Mouse (Mus musculus) hindbrain, embryonic 13.5 days (tissue): Measurements from ENCODE around the gene Qrich2. TPM values are rescaled to one million over a fixed set of nuclear protein-coding genes. Genes with fewer than 3 reads are reported as not detected.
A peak's percentile ranks its signal among the peaks of the same experiment; 100 is the strongest.

Source experiments
- ATAC-seq: fragments of 200-750 bp; cut with Nextera tagmentation; 2 replicates; pipeline ENCODE4 v1.8.0; 2017; ENCODE audit warnings: moderate TSS enrichment; ENCODE audit not compliant: low FRiP score
- H3K27ac ChIP-seq: fragments of 300-500 bp; sonication (generic); 2 replicates; pipeline ENCODE4 v1.5.1; 2015; ENCODE audit warnings: inconsistent platforms, mild to moderate bottlenecking, moderate library complexity
- H3K27me3 ChIP-seq: fragments of 300-500 bp; sonication (generic); 2 replicates; pipeline ENCODE4 v1.6.1; 2015; ENCODE audit warnings: mild to moderate bottlenecking, inconsistent platforms
- H3K36me3 ChIP-seq: fragments of 300-500 bp; sonication (generic); 2 replicates; pipeline ENCODE4 v1.6.1; 2015; ENCODE audit warnings: mild to moderate bottlenecking, inconsistent platforms
- H3K4me1 ChIP-seq: fragments of 300-500 bp; sonication (generic); replicated peaks from 2 replicates; pipeline ENCODE4 v1.6.1; 2015; ENCODE audit warnings: inconsistent platforms
- H3K4me2 ChIP-seq: fragments of 300-500 bp; sonication (generic); 2 replicates; pipeline ENCODE4 v1.6.1; 2015; ENCODE audit warnings: inconsistent platforms, mild to moderate bottlenecking, moderate library complexity
- H3K4me3 ChIP-seq: fragments of 300-500 bp; sonication (generic); 2 replicates; pipeline ENCODE4 v1.5.1; 2015; ENCODE audit warnings: mild to moderate bottlenecking, inconsistent platforms
- H3K9ac ChIP-seq: fragments of 300-500 bp; sonication (generic); 2 replicates; pipeline ENCODE4 v1.6.1; 2015; ENCODE audit warnings: mild to moderate bottlenecking, inconsistent platforms
- H3K9me3 ChIP-seq: fragments of 300-500 bp; sonication (generic); 2 replicates; pipeline ENCODE4 v1.6.1; 2016; ENCODE audit warnings: inconsistent platforms
- WGBS: fragments of 180-500 bp; shearing (Covaris S2); methylation state at CpG from one replicate; pipeline ENCODE4 v1.1.7; 2015; 5-methylcytosine and 5-hydroxymethylcytosine counted together
- polyA plus RNA-seq: library from polyadenylated mRNA; unstranded; fragments of >200 nt; fragmentation: Nextera tagmentation; extraction: Ambion mirVana; gene quantifications from 2 replicates; pipeline ENCODE4 v1.2.1, GENCODE M21; 2015

Gene Qrich2
- polyA plus RNA-seq, 1 experiment from 2014 or later: 0.42 TPM

DNA sequence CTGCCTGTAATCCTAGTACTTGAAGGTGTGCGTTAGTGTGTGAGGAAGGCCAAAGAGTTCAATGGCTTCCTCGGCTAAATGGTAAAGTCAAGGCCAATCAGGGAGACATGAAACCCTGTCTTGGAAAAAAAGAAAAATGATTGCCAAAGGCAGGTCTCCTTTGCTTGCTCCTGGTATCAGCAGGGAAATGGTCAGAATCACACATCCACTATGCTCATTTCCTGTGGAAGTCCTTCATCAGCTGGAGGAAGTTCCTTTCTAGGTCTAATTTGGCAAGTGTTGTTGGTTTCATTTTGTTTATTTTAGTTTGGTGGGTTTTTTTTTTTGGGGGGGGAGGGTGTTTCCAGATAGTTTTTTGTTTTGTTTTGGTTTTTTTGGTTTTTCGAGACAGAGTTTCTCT is 57.0 kb downstream of the Qrich2 start:
- no peaks in the 10 kb centered on the region for H3K27me3 ChIP-seq
- H3K9ac ChIP-seq: no peak overlapping the region
- 92% methylated on average over 3 of the region's 3 CpGs for WGBS
- ATAC-seq: no peak
- H3K36me3 ChIP-seq: peaks cover 5% of the 10 kb centered on the region
- H3K9me3 ChIP-seq: no peaks in the 10 kb centered on the region
- H3K27ac ChIP-seq: no peak overlapping the region
- peaks cover 27% of the 10 kb centered on the region for H3K4me1 ChIP-seq
- no peak overlapping the region for H3K4me3 ChIP-seq
- no peak overlapping the region for H3K4me2 ChIP-seq

- WGBS: 96% methylated on average over 16 of the region's 16 CpGs
- ATAC-seq: no peak
- Histone ChIP-seq H3K9me3 (no peaks in the 10 kb centered on the region), H3K4me2 (no peak overlapping the region), H3K36me3 (peaks cover 17% of the 10 kb centered on the region), H3K27ac (no peak overlapping the region), H3K27me3 (no peaks in the 10 kb centered on the region), H3K4me3 (no peak overlapping the region), H3K4me1 (peaks cover 12% of the 10 kb centered on the region), H3K9ac (no peak overlapping the region)
Observed at GRCm38 (mm10) chr11:116406231-116406728, 59.8 kb downstream of the Qrich2 start.

GRCm38 (mm10) chr11:116405601-116406000 is 60.4 kb downstream of the Qrich2 start:
- H3K36me3 ChIP-seq: peaks cover 17% of the 10 kb centered on the region
- H3K4me1 ChIP-seq: peaks cover 8% of the 10 kb centered on the region
- no peaks in the 10 kb centered on the region for H3K27me3 ChIP-seq
- H3K9ac ChIP-seq: no peak overlapping the region
- no peak overlapping the region for H3K4me2 ChIP-seq
- H3K9me3 ChIP-seq: no peaks in the 10 kb centered on the region
- H3K27ac ChIP-seq: no peak overlapping the region
- 92% methylated on average over 4 of the region's 4 CpGs for WGBS
- H3K4me3 ChIP-seq: no peak overlapping the region
- ATAC-seq: no peak

GRCm38 (mm10) chr11:116400560-116400959 is 65.5 kb downstream of the Qrich2 start:
- no peak for ATAC-seq
- WGBS: 59% methylated on average over 4 of the region's 4 CpGs
- Histone ChIP-seq H3K27me3 (no peaks in the 10 kb centered on the region), H3K36me3 (peaks cover 21% of the 10 kb centered on the region), H3K9ac (no peak overlapping the region), H3K27ac (peak overlapping the region; percentile 61), H3K4me2 (no peak overlapping the region), H3K4me3 (no peak overlapping the region), H3K4me1 (peaks cover 16% of the 10 kb centered on the region), H3K9me3 (no peaks in the 10 kb centered on the region)

- Histone ChIP-seq H3K36me3 (peaks cover 19% of the 10 kb centered on the region), H3K9ac (no peak overlapping the region)
Observed at GRCm38 (mm10) chr11:116398348-116398677, 67.7 kb downstream of the Qrich2 start.

GRCm38 (mm10) chr11:116397517-116398347 is 68.3 kb downstream of the Qrich2 start:
- peaks cover 20% of the 10 kb centered on the region for H3K4me1 ChIP-seq
- no peak overlapping the region for H3K27ac ChIP-seq
- no peaks in the 10 kb centered on the region for H3K9me3 ChIP-seq
- H3K4me2 ChIP-seq: no peak overlapping the region
- no peaks in the 10 kb centered on the region for H3K27me3 ChIP-seq
- no peak overlapping the region for H3K4me3 ChIP-seq
- peaks cover 14% of the 10 kb centered on the region for H3K36me3 ChIP-seq
- ATAC-seq: no peak
- WGBS: 84% methylated on average over 8 of the region's 8 CpGs
- H3K9ac ChIP-seq: no peak overlapping the region

More at GRCm38 (mm10) chr11:116398348-116398677, 67.7 kb downstream of the Qrich2 start:
- Histone ChIP-seq H3K4me2 (no peak overlapping the region), H3K9me3 (no peaks in the 10 kb centered on the region), H3K27ac (no peak overlapping the region), H3K4me1 (peaks cover 20% of the 10 kb centered on the region), H3K4me3 (no peak overlapping the region), H3K27me3 (no peaks in the 10 kb centered on the region)
- ATAC-seq: no peak
- WGBS: 64% methylated on average over 11 of the region's 11 CpGs

- no peak for ATAC-seq
Observed at GRCm38 (mm10) chr11:116396934-116397330, 69.1 kb downstream of the Qrich2 start.

DNA sequence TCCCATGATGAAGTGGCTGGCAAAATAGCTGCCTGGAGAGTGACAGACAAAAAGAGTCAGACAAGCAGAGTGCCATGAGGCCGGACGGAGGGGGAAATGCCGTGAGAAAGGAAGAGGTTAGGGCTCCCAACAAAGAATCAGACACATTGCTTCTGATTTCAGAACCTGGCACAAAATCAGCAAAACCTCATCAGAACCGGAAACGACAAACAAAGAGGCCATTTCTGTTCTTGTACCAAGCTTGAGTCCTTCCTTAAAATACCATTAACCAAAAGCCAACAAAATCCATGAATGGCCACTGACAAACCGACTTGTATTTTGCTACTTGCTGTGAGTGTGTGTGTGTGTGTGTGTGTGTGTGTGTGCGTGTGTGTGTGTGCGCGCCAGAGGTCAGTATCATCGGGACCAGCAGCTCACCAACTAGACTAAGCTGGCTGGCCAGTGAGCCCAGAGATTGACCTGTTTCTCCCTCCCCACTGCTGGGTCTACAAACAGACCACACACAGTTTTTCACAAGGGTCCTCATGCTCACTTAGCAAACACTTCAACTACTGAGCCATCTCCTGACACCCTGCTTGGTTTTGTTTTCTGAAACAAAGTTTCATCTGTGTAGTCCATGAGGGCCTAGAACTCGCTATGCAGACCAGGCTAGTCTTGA is 69.6 kb downstream of the Qrich2 start:
- Histone ChIP-seq H3K4me3 (no peak overlapping the region), H3K36me3 (peaks cover 14% of the 10 kb centered on the region), H3K9me3 (no peaks in the 10 kb centered on the region), H3K4me2 (no peak overlapping the region), H3K27me3 (no peaks in the 10 kb centered on the region), H3K9ac (0 out of 2 replicates have a peak overlapping the region, but pooled peaks have one; percentile 13), H3K4me1 (peaks cover 17% of the 10 kb centered on the region), H3K27ac (no peak overlapping the region)
- WGBS: 91% methylated on average over 11 of the region's 11 CpGs
- no peak for ATAC-seq

More at GRCm38 (mm10) chr11:116396934-116397330, 69.1 kb downstream of the Qrich2 start:
- Histone ChIP-seq H3K27me3 (no peaks in the 10 kb centered on the region), H3K4me1 (peaks cover 20% of the 10 kb centered on the region), H3K4me2 (no peak overlapping the region), H3K36me3 (peaks cover 14% of the 10 kb centered on the region), H3K4me3 (no peak overlapping the region), H3K9ac (no peak overlapping the region), H3K27ac (no peak overlapping the region), H3K9me3 (no peaks in the 10 kb centered on the region)
- WGBS: 92% methylated on average over 3 of the region's 3 CpGs

- Histone ChIP-seq H3K4me1 (peaks cover 8% of the 10 kb centered on the region; the same call in 1 of the 2 replicates), H3K27ac (no peak overlapping the region), H3K36me3 (peaks cover 14% of the 10 kb centered on the region), H3K9me3 (no peaks in the 10 kb centered on the region), H3K4me3 (no peak overlapping the region), H3K9ac (peak overlapping the region; percentile 20; the same call in 1 of the 2 replicates), H3K27me3 (no peaks in the 10 kb centered on the region), H3K4me2 (no peak overlapping the region)
- no peak for ATAC-seq
- WGBS: 89% methylated on average over 4 of the region's 4 CpGs
Observed at GRCm38 (mm10) chr11:116394769-116395168, 71.3 kb downstream of the Qrich2 start.

Other genes starting within 250 kb of the Qrich2 start
- gene Evpl, start 228.2 kb downstream of the Qrich2 start, polyA plus RNA-seq: 0.35 and 0.43 TPM in 2 replicates
- gene Srp68, start 192.0 kb downstream of the Qrich2 start, polyA plus RNA-seq: 63.7 and 64.4 TPM in 2 replicates
- gene Galr2, start 185.3 kb downstream of the Qrich2 start, polyA plus RNA-seq: 0.27 and 0.56 TPM in 2 replicates
- 94.4 and 97.5 TPM in 2 replicates for gene Exoc7, start 159.0 kb downstream of the Qrich2 start, polyA plus RNA-seq
- gene Foxj1, start 130.8 kb downstream of the Qrich2 start, polyA plus RNA-seq: 14.2 and 24.3 TPM in 2 replicates
- gene Rnf157, start 53.2 kb downstream of the Qrich2 start, polyA plus RNA-seq: 35.0 and 39.6 TPM in 2 replicates
- gene Ubald2, start 32.1 kb downstream of the Qrich2 start, polyA plus RNA-seq: 43.6 and 44.5 TPM in 2 replicates
- gene Prpsap1, start 28.0 kb upstream of the Qrich2 start, polyA plus RNA-seq: 171 and 178 TPM in 2 replicates
- 3.1 and 3.3 TPM in 2 replicates for gene Sphk1, start 64.7 kb upstream of the Qrich2 start, polyA plus RNA-seq
- 14.1 and 14.8 TPM in 2 replicates for gene Ube2o, start 115.2 kb upstream of the Qrich2 start, polyA plus RNA-seq
- 0.36 and 1.0 TPM in 2 replicates for gene Aanat, start 120.2 kb upstream of the Qrich2 start, polyA plus RNA-seq
- 1.8 and 2.1 TPM in 2 replicates for gene Rhbdf2, start 160.8 kb upstream of the Qrich2 start, polyA plus RNA-seq
- 1.2 and 1.4 TPM in 2 replicates for gene Prcd, start 187.3 kb upstream of the Qrich2 start, polyA plus RNA-seq
- gene Cygb, start 188.1 kb upstream of the Qrich2 start, polyA plus RNA-seq: 16.4 and 18.1 TPM in 2 replicates